13 mouse cellular contexts compared by ENCODE assay signal in the genomic region with DNA sequence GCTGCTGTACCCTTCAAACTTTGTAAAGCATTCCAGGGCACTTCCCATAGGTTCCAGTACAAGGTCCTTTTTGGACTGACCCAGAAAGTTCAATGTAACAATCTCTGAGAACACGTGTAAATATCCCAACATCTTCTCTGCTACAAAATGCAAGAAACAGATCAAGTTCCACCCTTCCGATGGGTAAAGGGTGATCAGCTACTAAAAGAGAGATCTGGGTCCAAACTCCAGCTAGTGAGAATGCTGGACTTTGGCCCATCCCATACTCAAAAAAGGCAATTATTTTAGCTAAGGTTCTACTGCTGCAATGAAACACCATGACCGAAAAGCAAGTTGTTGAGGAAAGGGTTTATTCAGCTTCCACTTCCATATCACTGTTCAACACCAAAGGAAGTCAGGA. TPM values are rescaled to one million over a fixed set of nuclear protein-coding genes. Genes with fewer than 3 reads are reported as not detected.
DNase-seq lines count a peak whose midpoint lies in the region; ATAC-seq and TF ChIP-seq lines count a peak whose summit lies in the region.
"Had no signal": no experiment of that assay in that cellular context is flagged by ENCODE, and none has a peak within 500 bp of the region (broad histone marks: within the 10 kb centered on the region; RNA-seq: fewer than 3 reads in every experiment).

No protein-coding gene starts in this region.

- 81% methylated on average over 3 of the region's 3 CpGs for WGBS in heart, embryonic 11.5 days (ENCODE audit: insufficient replicate concordance)
- 78% methylated on average over 3 of the region's 3 CpGs for WGBS in liver, embryonic 13.5 days (ENCODE audit: insufficient replicate concordance)
- 89% methylated on average over 3 of the region's 3 CpGs for WGBS in hindbrain, postnatal 0 days

- no peaks in the 10 kb centered on the region for H3K9me3 ChIP-seq in heart, embryonic 11.5 days (replicated peaks; ENCODE audit: control insufficient read depth, low read length)
- H3K9me3 ChIP-seq in MEL (replicated peaks; ENCODE audit: insufficient read depth, low read length), result no peaks in the 10 kb centered on the region
- no peaks in the 10 kb centered on the region for H3K9me3 ChIP-seq in liver, embryonic 13.5 days (replicated peaks)
- H3K9me3 ChIP-seq in hindbrain, postnatal 0 days (ENCODE audit: low read length), result no peaks in the 10 kb centered on the region
- H3K9me3 ChIP-seq: megakaryocyte, embryonic 14.5 days had no signal

- peaks cover 18% of the 10 kb centered on the region for H3K4me1 ChIP-seq in heart, embryonic 11.5 days (ENCODE audit: control insufficient read depth, insufficient read depth, low read length)
- H3K4me1 ChIP-seq in MEL (ENCODE audit: control insufficient read depth in 1 of 2, insufficient read depth in 2 of 2, low read length in 2 of 2), result peaks cover 13 to 39% of the 10 kb centered on the region in 2 experiments
- peaks cover 63% of the 10 kb centered on the region for H3K4me1 ChIP-seq in liver, embryonic 13.5 days (replicated peaks)
- peaks cover 12% of the 10 kb centered on the region for H3K4me1 ChIP-seq in hindbrain, postnatal 0 days (ENCODE audit: insufficient read depth, low read length)

- no peak for TF ChIP-seq CTCF in MEL (IDR thresholded peaks at IDR 0.05 in 2 of 3, conservative IDR thresholded peaks at IDR 0.05 in 1 of 3; ENCODE audit: control insufficient read depth in 1 of 3, insufficient read depth in 1 of 3, low read depth in 2 of 3, low read length in 3 of 3, poor library complexity in 1 of 3, severe bottlenecking in 1 of 3)
- no peak for TF ChIP-seq CTCF in hindbrain, postnatal 0 days (IDR thresholded peaks at IDR 0.05; ENCODE audit: low read depth)

- H3K9ac ChIP-seq in heart, embryonic 11.5 days (ENCODE audit: low read depth, low read length), result no peak overlapping the region
- no peak overlapping the region for H3K9ac ChIP-seq in MEL (ENCODE audit: control insufficient read depth, low read depth, low read length, poor library complexity, severe bottlenecking)
- H3K9ac ChIP-seq in liver, embryonic 13.5 days, result no peak overlapping the region
- H3K9ac ChIP-seq in hindbrain, postnatal 0 days (replicated peaks; ENCODE audit: low read length), result no peak overlapping the region
- H3K9ac ChIP-seq: hindbrain, embryonic 14.5 days had no signal

- peaks cover 26% of the 10 kb centered on the region for H3K79me2 ChIP-seq in MEL (ENCODE audit: control insufficient read depth, insufficient read depth, low read length, poor library complexity)

- no peak for DNase-seq in heart, adult 18-20 months
- DNase-seq in kidney, adult 8-10 months, result peak; percentile 43 to 44
- no peak for DNase-seq in kidney, postnatal 4 days
- DNase-seq in MEL (ENCODE audit: low read depth, low spot score), result no peak
- DNase-seq in liver, embryonic 13.5 days, result no peak
- no peak for DNase-seq in hindbrain, postnatal 0 days (ENCODE audit: low spot score)
- DNase-seq: embryo, embryonic 11 days had no signal

- no peak overlapping the region for H3K4me2 ChIP-seq in heart, embryonic 11.5 days
- H3K4me2 ChIP-seq in liver, embryonic 13.5 days, result no peak overlapping the region
- no peak overlapping the region for H3K4me2 ChIP-seq in hindbrain, postnatal 0 days (ENCODE audit: low read depth, low read length)

- no peak for ATAC-seq in heart, embryonic 11.5 days (replicated peaks; ENCODE audit: insufficient number of reproducible peaks, low FRiP score, low TSS enrichment)
- ATAC-seq in liver, embryonic 13.5 days (ENCODE audit: low read depth), result no peak
- no peak for ATAC-seq in erythroid progenitor cell, adult 5-6 weeks (replicated peaks; ENCODE audit: low FRiP score, poor library complexity, severe bottlenecking)
- ATAC-seq in hindbrain, postnatal 0 days, result no peak

- 0 out of 2 replicates have a peak overlapping the region, but pooled peaks have one; percentile 5 for H3K27ac ChIP-seq in heart, embryonic 11.5 days (ENCODE audit: low read depth, low read length)
- H3K27ac ChIP-seq in MEL (ENCODE audit: control insufficient read depth, low read depth, low read length), result peak overlapping the region; percentile 21
- H3K27ac ChIP-seq in liver, embryonic 13.5 days, result peak overlapping the region; percentile 85
- no peak overlapping the region for H3K27ac ChIP-seq in hindbrain, postnatal 0 days
- H3K27ac ChIP-seq: hindbrain, embryonic 14.5 days had no signal

- H3K4me3 ChIP-seq in heart, embryonic 11.5 days (ENCODE audit: low read depth, low read length), result no peak overlapping the region
- no peak overlapping the region for H3K4me3 ChIP-seq in MEL (ENCODE audit: control insufficient read depth in 1 of 2, insufficient read depth in 1 of 2, low read depth in 2 of 2, low read length in 2 of 2)
- H3K4me3 ChIP-seq in liver, embryonic 13.5 days (replicated peaks), result no peak overlapping the region
- no peak overlapping the region for H3K4me3 ChIP-seq in hindbrain, postnatal 0 days (ENCODE audit: low read length)

- TF ChIP-seq EP300 in MEL (IDR thresholded peaks at IDR 0.05; ENCODE audit: low read depth in 1 of 2, low read length in 2 of 2), result no peak

- no peak for TF ChIP-seq POLR2A in MEL (IDR thresholded peaks at IDR 0.05; ENCODE audit: control insufficient read depth in 1 of 2, insufficient read depth in 1 of 2, low read depth in 1 of 2, low read length in 2 of 2, poor library complexity in 1 of 2)

- no peaks in the 10 kb centered on the region for H3K27me3 ChIP-seq in heart, embryonic 11.5 days (ENCODE audit: control insufficient read depth, insufficient read depth, low read length)
- no peaks in the 10 kb centered on the region for H3K27me3 ChIP-seq in MEL (ENCODE audit: control insufficient read depth in 1 of 2, insufficient read depth in 2 of 2, low read length in 2 of 2)
- H3K27me3 ChIP-seq in liver, embryonic 13.5 days, result no peaks in the 10 kb centered on the region
- no peaks in the 10 kb centered on the region for H3K27me3 ChIP-seq in hindbrain, postnatal 0 days (ENCODE audit: insufficient read depth, low read length)
- H3K27me3 ChIP-seq: megakaryocyte, embryonic 14.5 days had no signal

- TF ChIP-seq RAD21 in MEL (IDR thresholded peaks at IDR 0.05; ENCODE audit: low read depth, low read length), result no peak

- H3K36me3 ChIP-seq in heart, embryonic 11.5 days (ENCODE audit: control insufficient read depth, insufficient read depth, low read length), result no peaks in the 10 kb centered on the region
- peaks cover 0 to 37% of the 10 kb centered on the region in 2 experiments for H3K36me3 ChIP-seq in MEL (ENCODE audit: control insufficient read depth in 1 of 2, insufficient read depth in 2 of 2, low read length in 2 of 2)
- H3K36me3 ChIP-seq in liver, embryonic 13.5 days, result no peaks in the 10 kb centered on the region
- H3K36me3 ChIP-seq in hindbrain, postnatal 0 days (ENCODE audit: insufficient read depth, low read length), result no peaks in the 10 kb centered on the region

TF ChIP-seq in MEL, 35 proteins besides CTCF, POLR2A, EP300 and RAD21 (continues in another document):
- TF ChIP-seq POLR2AphosphoS5 (IDR thresholded peaks at IDR 0.05; ENCODE audit: borderline replicate concordance, low read depth, low read length), result no peak
- TF ChIP-seq NRF1 (IDR thresholded peaks at IDR 0.05; ENCODE audit: insufficient read depth, low read depth, low read length, poor library complexity, severe bottlenecking), result no peak
- no peak for TF ChIP-seq RCOR1 (IDR thresholded peaks at IDR 0.05; ENCODE audit: low read depth, low read length)
- TF ChIP-seq MEF2A (IDR thresholded peaks at IDR 0.05; ENCODE audit: extremely low read depth, insufficient replicate concordance, low read depth, low read length, poor library complexity, severe bottlenecking), result no peak
- no peak for TF ChIP-seq CHD2 (IDR thresholded peaks at IDR 0.05; ENCODE audit: low read length)
- TF ChIP-seq ZMIZ1 (IDR thresholded peaks at IDR 0.05; ENCODE audit: low read depth, low read length), result no peak

RNA-seq across cellular contexts. Expression of gene Ndel1, which starts 17.0 kb away (rescaled TPM):
- 52.5 and 59.9 TPM in 2 replicates for polyA plus RNA-seq in heart, embryonic 11.5 days (2014; fragmentation: Nextera tagmentation; extraction: Ambion mirVana)
- 10 to 100 TPM; 61.2 to 64.3 TPM for total RNA-seq in heart, adult 18-20 months (2021)
- total RNA-seq in MEL (2012; rRNA removed), result 59.6 and 70.7 TPM in 2 replicates
- 10 to 100 TPM; 55.0 to 61.2 TPM for polyA plus RNA-seq in MEL (2012; ENCODE audit: insufficient read depth in 1 of 2, insufficient read length in 2 of 2, low read depth in 1 of 2, low replicate concordance in 2 of 2, missing spikeins in 1 of 2)
- polyA plus RNA-seq in liver, embryonic 13.5 days (2015; fragmentation: Nextera tagmentation; extraction: Ambion mirVana), result 35.5 and 40.0 TPM in 2 replicates
- total RNA-seq in erythroid progenitor cell, adult 5-6 weeks (2015; ENCODE audit: low replicate concordance), result 21.6 and 40.7 TPM in 2 replicates
- total RNA-seq in erythroid progenitor cell, adult 5-6 weeks (2017; ENCODE audit: low replicate concordance), result 60.1 and 74.4 TPM in 2 replicates
- total RNA-seq in hindbrain, postnatal 0 days (2014; rRNA removed), result 90.6 and 96.2 TPM in 2 replicates
- 101 and 105 TPM in 2 replicates for polyA plus RNA-seq in hindbrain, postnatal 0 days (2015; fragmentation: Nextera tagmentation; extraction: Ambion mirVana)

RNA-seq across cellular contexts. Expression of gene Rnf222, which starts 33.7 kb away (rescaled TPM):
- 0.11 and 0.18 TPM in 2 replicates for polyA plus RNA-seq in heart, embryonic 11.5 days (2014; fragmentation: Nextera tagmentation; extraction: Ambion mirVana)
- under 1 TPM; 0.15 to 0.21 TPM for total RNA-seq in heart, adult 18-20 months (2021)
- 0.23 TPM in 2 replicates for total RNA-seq in MEL (2012; rRNA removed)
- under 1 TPM in 1 of 2 experiments, not detected in 1; 0.28 TPM for polyA plus RNA-seq in MEL (2012; ENCODE audit: insufficient read depth in 1 of 2, insufficient read length in 2 of 2, low read depth in 1 of 2, low replicate concordance in 2 of 2, missing spikeins in 1 of 2)
- 0.08 and 0.09 TPM in 2 replicates for polyA plus RNA-seq in liver, embryonic 13.5 days (2015; fragmentation: Nextera tagmentation; extraction: Ambion mirVana)
- not detected in 2 replicates for total RNA-seq in erythroid progenitor cell, adult 5-6 weeks (2015; ENCODE audit: low replicate concordance)
- not detected in 2 replicates for total RNA-seq in erythroid progenitor cell, adult 5-6 weeks (2017; ENCODE audit: low replicate concordance)
- 0.16 TPM in 1 of 2 replicates, not detected in the other for total RNA-seq in hindbrain, postnatal 0 days (2014; rRNA removed)
- polyA plus RNA-seq in hindbrain, postnatal 0 days (2015; fragmentation: Nextera tagmentation; extraction: Ambion mirVana), result not detected in 2 replicates
- total RNA-seq: left cerebral cortex, adult 18-20 months had no signal
- polyA plus RNA-seq: hindbrain, embryonic 14.5 days; neural tube, embryonic 14.5 days had no signal

RNA-seq across cellular contexts. Expression of gene Rpl26, which starts 46.8 kb away (rescaled TPM):
- polyA plus RNA-seq in heart, embryonic 11.5 days (2014; fragmentation: Nextera tagmentation; extraction: Ambion mirVana), result 719 and 795 TPM in 2 replicates
- total RNA-seq in heart, adult 18-20 months (2021), result 100 to 1,000 TPM; 679 to 731 TPM
- total RNA-seq in MEL (2012; rRNA removed), result 5,179 and 5,512 TPM in 2 replicates
- polyA plus RNA-seq in MEL (2012; ENCODE audit: insufficient read depth in 1 of 2, insufficient read length in 2 of 2, low read depth in 1 of 2, low replicate concordance in 2 of 2, missing spikeins in 1 of 2), result 1,000 to 10,000 TPM in 1 of 2 experiments, not detected in 1; 3,167 TPM
- polyA plus RNA-seq in liver, embryonic 13.5 days (2015; fragmentation: Nextera tagmentation; extraction: Ambion mirVana), result 881 and 895 TPM in 2 replicates
- total RNA-seq in erythroid progenitor cell, adult 5-6 weeks (2015; ENCODE audit: low replicate concordance), result 896 and 989 TPM in 2 replicates
- total RNA-seq in erythroid progenitor cell, adult 5-6 weeks (2017; ENCODE audit: low replicate concordance), result 751 and 992 TPM in 2 replicates
- 1,103 and 1,196 TPM in 2 replicates for total RNA-seq in hindbrain, postnatal 0 days (2014; rRNA removed)
- 608 and 621 TPM in 2 replicates for polyA plus RNA-seq in hindbrain, postnatal 0 days (2015; fragmentation: Nextera tagmentation; extraction: Ambion mirVana)

Comparison
In these comparisons a context has a peak if more than half of its experiments do, and no peak if none do; other contexts are left out.
1. DNase-seq: peak in kidney, adult 8-10 months (2 of 2); none in heart, adult 18-20 months (0 of 2), kidney, postnatal 4 days (0 of 2), MEL (single experiment), liver, embryonic 13.5 days (single experiment) and hindbrain, postnatal 0 days (single experiment).